Mouse (Mus musculus) cerebellum, adult (tissue): ENCODE measurements around the gene Znrf3.

Source experiments
- ATAC-seq: cut with Nextera tagmentation; 2 replicates; pipeline ENCODE4 v1.9.2; 2017; ENCODE audit warnings: mild to moderate bottlenecking, moderate library complexity, mixed read lengths; ENCODE audit not compliant: insufficient number of reproducible peaks, low FRiP score, low TSS enrichment

Gene Znrf3

GRCm38 (mm10) chr11:5443511-5444233, 975 bp downstream of the Znrf3 start:
- ATAC-seq: no peak

- no peak for ATAC-seq
These were observed 2.0 kb downstream of the Znrf3 start for GRCm38 (mm10) chr11:5442590-5443021.

- ATAC-seq: no peak
These were observed 7.0 kb downstream of the Znrf3 start for GRCm38 (mm10) chr11:5437646-5438045.

GRCm38 (mm10) chr11:5436988-5437387, 7.7 kb downstream of the Znrf3 start:
- ATAC-seq: no peak

GRCm38 (mm10) chr11:5435493-5435892, 9.2 kb downstream of the Znrf3 start:
- no peak for ATAC-seq

- ATAC-seq: no peak
These were observed 12.3 kb downstream of the Znrf3 start for GRCm38 (mm10) chr11:5432330-5432729.

- no peak for ATAC-seq
These were observed 13.8 kb downstream of the Znrf3 start for GRCm38 (mm10) chr11:5430863-5431262.

GRCm38 (mm10) chr11:5429396-5430190, 15.1 kb downstream of the Znrf3 start:
- ATAC-seq: no peak

- ATAC-seq: no peak
These were observed 17.4 kb downstream of the Znrf3 start for GRCm38 (mm10) chr11:5427251-5427650.

- no peak for ATAC-seq
These were observed 18.3 kb downstream of the Znrf3 start for GRCm38 (mm10) chr11:5426317-5426716.

- peak; percentile 87 for ATAC-seq
These were observed 19.5 kb downstream of the Znrf3 start for GRCm38 (mm10) chr11:5425106-5425505.

GRCm38 (mm10) chr11:5424185-5424584, 20.5 kb downstream of the Znrf3 start:
- no peak for ATAC-seq

GRCm38 (mm10) chr11:5423000-5423399, 21.6 kb downstream of the Znrf3 start:
- ATAC-seq: no peak

- no peak for ATAC-seq
These were observed 22.4 kb downstream of the Znrf3 start for GRCm38 (mm10) chr11:5422252-5422636.

GRCm38 (mm10) chr11:5421506-5422251, 23.0 kb downstream of the Znrf3 start:
- ATAC-seq: 0 out of 2 replicates have a peak, but pooled peaks have one; percentile 62

- no peak for ATAC-seq
These were observed 28.9 kb downstream of the Znrf3 start for GRCm38 (mm10) chr11:5415617-5416338.

GRCm38 (mm10) chr11:5414856-5415616, 29.6 kb downstream of the Znrf3 start:
- no peak for ATAC-seq

- ATAC-seq: no peak
These were observed 31.9 kb downstream of the Znrf3 start for GRCm38 (mm10) chr11:5412644-5413190.

- no peak for ATAC-seq
These were observed 33.1 kb downstream of the Znrf3 start for GRCm38 (mm10) chr11:5411577-5411976.
